Mouse (Mus musculus) MN1 (cell line): ENCODE results near the gene Prpf8.

Experiments
- DNase-seq: peaks from one replicate; pipeline ENCODE4 v3.0.0-alpha.2; 2016; ENCODE audit warnings: low spot score

Gene Prpf8

GRCm38 (mm10) chr11:75459751-75460102, 26.9 kb upstream of the Prpf8 start:
- no peak for DNase-seq

GRCm38 (mm10) chr11:75460103-75460843, 26.3 kb upstream of the Prpf8 start:
- peak; percentile 90 for DNase-seq

GRCm38 (mm10) chr11:75460844-75461742, 25.5 kb upstream of the Prpf8 start, which contains the start of gene Tlcd2:
Gene Tlcd2 (plus strand): TSS chr11:75461715.
- peak; percentile 99 for DNase-seq

GRCm38 (mm10) chr11:75461743-75462252, 24.8 kb upstream of the Prpf8 start:
- DNase-seq = no peak

GRCm38 (mm10) chr11:75462253-75462783, 24.3 kb upstream of the Prpf8 start:
- DNase-seq = peak; percentile 79

- peak; percentile 64 for DNase-seq
These were observed 23.7 kb upstream of the Prpf8 start for GRCm38 (mm10) chr11:75462865-75463336.

- no peak for DNase-seq
These were observed 23.0 kb upstream of the Prpf8 start for GRCm38 (mm10) chr11:75463624-75464023.

GRCm38 (mm10) chr11:75464417-75464816, 22.2 kb upstream of the Prpf8 start:
- no peak for DNase-seq

GRCm38 (mm10) chr11:75465051-75465450, 21.6 kb upstream of the Prpf8 start:
- no peak for DNase-seq

GRCm38 (mm10) chr11:75466731-75467505, 19.7 kb upstream of the Prpf8 start:
- no peak for DNase-seq

- DNase-seq = no peak
These were observed 19.0 kb upstream of the Prpf8 start for GRCm38 (mm10) chr11:75467512-75468215.

GRCm38 (mm10) chr11:75468410-75468809, 18.2 kb upstream of the Prpf8 start:
- DNase-seq = no peak

- DNase-seq = no peak
These were observed 17.4 kb upstream of the Prpf8 start for GRCm38 (mm10) chr11:75469261-75469660.

GRCm38 (mm10) chr11:75470675-75471074, 15.9 kb upstream of the Prpf8 start:
- DNase-seq = no peak

- no peak for DNase-seq
These were observed 14.0 kb upstream of the Prpf8 start for GRCm38 (mm10) chr11:75472469-75473081.

GRCm38 (mm10) chr11:75473376-75473775, 13.2 kb upstream of the Prpf8 start:
- DNase-seq = no peak

GRCm38 (mm10) chr11:75486192-75486591, 424 bp upstream of the Prpf8 start:
- DNase-seq = no peak

- DNase-seq = no peak
These were observed 880 bp downstream of the Prpf8 start for GRCm38 (mm10) chr11:75487496-75487895.

- DNase-seq = no peak
These were observed 7.9 kb downstream of the Prpf8 start for GRCm38 (mm10) chr11:75494296-75495049.

- DNase-seq = no peak
These were observed 11.5 kb downstream of the Prpf8 start for GRCm38 (mm10) chr11:75498126-75498525.
